ENCODE assay signal across 18 mouse cellular contexts in the genomic region with DNA sequence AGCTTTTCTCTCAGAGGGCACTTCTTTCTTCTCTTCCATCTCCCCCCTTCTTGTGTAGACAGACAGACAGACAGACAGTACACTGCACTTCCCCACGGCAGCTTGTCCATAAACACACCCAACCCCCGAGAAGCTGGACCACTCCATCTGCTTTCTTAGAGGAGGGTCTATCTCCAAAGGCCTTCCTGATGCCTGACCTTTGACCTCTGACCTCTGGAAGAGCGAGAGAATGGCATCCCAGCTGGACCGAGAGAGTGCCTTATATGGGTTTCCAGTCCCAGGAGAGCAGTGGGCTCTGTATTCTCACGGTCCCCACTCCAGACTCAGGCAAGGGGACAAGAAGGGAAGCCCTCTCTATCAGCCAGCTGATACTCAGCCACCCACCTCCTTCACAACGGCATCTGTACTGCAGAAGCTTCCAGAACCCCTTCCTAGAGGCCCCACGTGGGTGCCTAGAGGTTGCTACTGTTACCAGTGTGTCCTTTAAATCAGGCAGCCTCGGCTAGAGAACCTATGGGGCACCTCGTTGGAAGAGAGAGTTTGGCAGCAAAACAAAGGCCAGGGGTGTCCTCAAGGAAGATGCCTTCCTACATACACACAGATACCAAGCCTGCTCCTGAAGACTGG. TPM values are rescaled to one million over a fixed set of nuclear protein-coding genes. Genes with fewer than 3 reads are reported as not detected.
DNase-seq lines count a peak whose midpoint lies in the region; ATAC-seq lines count a peak whose summit lies in the region.
"Had no signal": no experiment of that assay in that cellular context is flagged by ENCODE, and none has a peak within 500 bp of the region (broad histone marks: within the 10 kb centered on the region; RNA-seq: fewer than 3 reads in every experiment).

No protein-coding gene starts in this region.

- H3K9me3 ChIP-seq in heart, embryonic 12.5 days (replicated peaks): no peaks in the 10 kb centered on the region
- H3K9me3 ChIP-seq in lung, embryonic 15.5 days: no peaks in the 10 kb centered on the region
- H3K9me3 ChIP-seq in limb, embryonic 10.5 days (replicated peaks): no peaks in the 10 kb centered on the region

- H3K4me3 ChIP-seq in heart, embryonic 12.5 days: no peak overlapping the region
- no peak overlapping the region for H3K4me3 ChIP-seq in lung, embryonic 15.5 days
- no peak overlapping the region for H3K4me3 ChIP-seq in limb, embryonic 10.5 days

- no peak for DNase-seq in heart, adult 18-20 months
- DNase-seq in lung, adult 18-20 months: no peak
- peak; percentile 80 for DNase-seq in embryo, embryonic 10.5 days (ENCODE audit: low spot score)
- DNase-seq in limb, embryonic 10.5 days (ENCODE audit: low spot score): no peak
- DNase-seq in Muller cell, postnatal 12 days (ENCODE audit: inconsistent ontology term): no peak
- DNase-seq: cerebellum, adult 11-12 months; gastrocnemius, postnatal 10 days; thymus, adult 2 months had no signal

- no peak overlapping the region for H3K9ac ChIP-seq in heart, embryonic 12.5 days
- H3K9ac ChIP-seq in lung, embryonic 15.5 days: no peak overlapping the region
- H3K9ac ChIP-seq: liver, embryonic 14.5 days had no signal

- H3K27me3 ChIP-seq in heart, embryonic 12.5 days (replicated peaks): no peaks in the 10 kb centered on the region
- no peaks in the 10 kb centered on the region for H3K27me3 ChIP-seq in lung, embryonic 15.5 days
- peaks cover 54% of the 10 kb centered on the region for H3K27me3 ChIP-seq in limb, embryonic 10.5 days (ENCODE audit: low read depth, poor library complexity, severe bottlenecking)

- peaks cover 57% of the 10 kb centered on the region for H3K4me1 ChIP-seq in heart, embryonic 12.5 days (replicated peaks)
- peaks cover 58% of the 10 kb centered on the region for H3K4me1 ChIP-seq in lung, embryonic 15.5 days
- peaks cover 68% of the 10 kb centered on the region for H3K4me1 ChIP-seq in limb, embryonic 10.5 days

- 18% methylated on average over 9 of the region's 9 CpGs for WGBS in heart, embryonic 12.5 days
- WGBS in lung, embryonic 15.5 days: 24% methylated on average over 9 of the region's 9 CpGs
- 22% methylated on average over 9 of the region's 9 CpGs for WGBS in limb, embryonic 10.5 days

- no peak overlapping the region for H3K4me2 ChIP-seq in heart, embryonic 12.5 days
- no peak overlapping the region for H3K4me2 ChIP-seq in lung, embryonic 15.5 days

- H3K36me3 ChIP-seq in heart, embryonic 12.5 days: no peaks in the 10 kb centered on the region
- no peaks in the 10 kb centered on the region for H3K36me3 ChIP-seq in lung, embryonic 15.5 days
- no peaks in the 10 kb centered on the region for H3K36me3 ChIP-seq in limb, embryonic 10.5 days
- H3K36me3 ChIP-seq: G1E had no signal

- ATAC-seq in heart, embryonic 12.5 days (ENCODE audit: insufficient number of reproducible peaks, low FRiP score): no peak
- no peak for ATAC-seq in lung, embryonic 15.5 days (ENCODE audit: borderline replicate concordance, extremely low read depth, low FRiP score, low TSS enrichment)

- H3K27ac ChIP-seq in heart, embryonic 12.5 days (ENCODE audit: poor library complexity, severe bottlenecking): peak overlapping the region; percentile 41
- H3K27ac ChIP-seq in lung, embryonic 15.5 days: peak overlapping the region; percentile 18; the same call in 1 of the 2 replicates
- H3K27ac ChIP-seq in limb, embryonic 10.5 days: peak overlapping the region; percentile 74
- H3K27ac ChIP-seq: liver, embryonic 14.5 days had no signal

RNA-seq across cellular contexts. Expression of a gene that starts 54.1 kb away (rescaled TPM):
- 20.7 and 22.5 TPM in 2 replicates for polyA plus RNA-seq in heart, embryonic 12.5 days (2016; fragmentation: Nextera tagmentation; extraction: Ambion mirVana)
- 10 to 100 TPM in 1 of 2 experiments, 1 to 10 TPM in 1; 8.5 to 12.2 TPM for total RNA-seq in heart, adult 18-20 months (2021)
- 23.7 and 24.1 TPM in 2 replicates for polyA plus RNA-seq in lung, embryonic 15.5 days (2015; fragmentation: Nextera tagmentation; extraction: Ambion mirVana)
- polyA plus RNA-seq in limb, embryonic 10.5 days (2016; fragmentation: Nextera tagmentation; extraction: Ambion mirVana): 23.2 and 27.2 TPM in 2 replicates

RNA-seq across cellular contexts. Expression of a gene that starts 59.6 kb away (rescaled TPM):
- not detected in 2 replicates for polyA plus RNA-seq in heart, embryonic 12.5 days (2016; fragmentation: Nextera tagmentation; extraction: Ambion mirVana)
- not detected for total RNA-seq in heart, adult 18-20 months (2021)
- not detected in 2 replicates for polyA plus RNA-seq in lung, embryonic 15.5 days (2015; fragmentation: Nextera tagmentation; extraction: Ambion mirVana)
- polyA plus RNA-seq in limb, embryonic 10.5 days (2016; fragmentation: Nextera tagmentation; extraction: Ambion mirVana): not detected in 2 replicates
- total RNA-seq: adrenal gland, adult 2 months; G1E; gastrocnemius, postnatal 10 days; heart, postnatal 10 days; layer of hippocampus, adult 18-20 months; megakaryocyte, adult 5-6 weeks had no signal
- polyA plus RNA-seq: adrenal gland, adult 2 months; G1E; kidney, embryonic 14.5 days; limb, embryonic 11.5 days; liver, embryonic 14.5 days; thymus, adult 2 months had no signal

Comparison
In these comparisons a context has a peak if more than half of its experiments do, and no peak if none do; other contexts are left out.
1. H3K27ac ChIP-seq: peak in every context shown above with its lines; median percentile 74 in limb, embryonic 10.5 days; 41 in heart, embryonic 12.5 days; 18 in lung, embryonic 15.5 days.